Mouse (Mus musculus): Measurements from ENCODE around the gene Mypn. TPM values are rescaled to one million over a fixed set of nuclear protein-coding genes. Genes with fewer than 3 reads are reported as not detected.

The Mypn gene
- total RNA-seq, 4 experiments from 2014 or later, result 99.8 to 126 (median 104) TPM

DNA sequence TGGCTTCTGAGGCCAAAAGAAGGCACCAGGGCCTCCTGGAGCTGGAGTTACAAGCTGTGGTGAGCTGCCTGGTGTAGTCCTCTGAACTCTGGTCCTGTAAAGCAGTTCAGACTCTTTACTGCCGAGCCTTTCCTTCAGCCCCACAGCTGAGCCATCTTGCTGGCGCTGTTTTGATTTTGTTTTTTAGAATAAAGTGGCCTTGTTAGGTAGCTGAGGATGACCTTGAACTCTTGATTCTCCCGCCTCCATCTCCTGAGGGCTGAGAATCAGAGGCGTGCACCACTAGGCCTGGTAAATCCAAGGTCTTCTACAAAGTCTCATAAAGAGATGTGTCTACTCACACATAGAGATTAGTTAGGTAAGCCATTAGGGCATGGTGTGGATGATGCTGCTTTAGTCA is 49.0 kb downstream of the Mypn start:
- DNase-seq (ENCODE audit: low spot score), result no peak

DNA sequence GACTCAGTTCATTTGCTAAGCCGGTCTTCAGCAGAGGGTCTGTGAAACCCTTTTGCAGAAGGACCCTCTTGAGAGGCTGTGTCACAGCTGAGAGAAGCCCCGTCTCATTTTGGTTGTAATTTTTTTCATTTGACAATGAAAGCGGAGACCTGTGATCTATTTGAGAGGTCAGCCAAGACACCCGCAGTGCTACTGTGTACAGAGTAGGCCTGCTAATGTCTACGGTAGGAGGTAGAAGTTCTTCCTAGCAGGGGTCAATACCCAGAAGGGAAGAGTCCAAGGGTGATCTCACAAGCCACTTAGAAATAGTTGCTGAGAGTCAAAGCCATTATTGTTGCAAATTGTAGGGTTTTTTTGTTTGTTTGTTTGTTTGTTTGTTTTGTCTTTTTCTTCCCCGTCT is 49.5 kb downstream of the Mypn start:
- DNase-seq (ENCODE audit: low spot score), result no peak

DNA sequence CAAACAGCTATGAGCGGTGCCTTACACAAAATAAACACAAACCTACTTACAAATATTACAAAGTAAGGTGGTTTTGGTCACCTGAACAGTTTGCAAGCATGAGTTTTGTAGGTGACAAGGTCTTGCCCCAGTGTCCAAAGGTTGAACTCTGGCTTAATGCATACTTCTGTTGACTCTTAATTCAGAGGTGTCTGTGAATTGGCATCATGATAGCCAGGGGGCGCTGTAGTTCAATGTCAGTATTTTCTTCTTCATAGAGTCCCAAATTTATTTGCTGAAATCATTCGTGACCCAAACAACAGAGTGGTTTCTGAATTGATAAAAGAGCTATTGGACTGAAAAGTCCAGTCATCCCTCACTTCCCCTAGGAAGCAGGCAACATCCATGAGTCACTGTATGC is 50.2 kb downstream of the Mypn start:
- DNase-seq (ENCODE audit: low spot score), result peak; percentile 67

DNA sequence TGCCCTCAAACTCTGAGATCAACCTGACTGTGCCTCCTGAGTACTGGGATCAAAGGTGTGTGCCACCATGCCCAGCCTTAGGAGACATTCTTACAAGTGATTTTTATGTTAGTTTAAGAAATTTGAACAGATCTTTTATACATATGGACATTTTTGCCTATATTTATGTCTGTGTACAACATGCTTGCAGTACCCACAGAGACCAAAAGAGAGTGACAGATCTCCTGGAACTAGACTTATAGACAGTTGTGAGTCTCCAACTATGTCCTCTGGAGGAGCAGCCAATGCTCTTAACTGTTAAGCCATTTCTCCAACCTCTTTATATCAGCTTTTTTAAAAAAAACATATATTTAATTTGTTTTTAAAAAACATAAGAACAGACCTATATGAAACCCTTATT is 51.4 kb downstream of the Mypn start:
- no peak for DNase-seq (ENCODE audit: low spot score)

DNA sequence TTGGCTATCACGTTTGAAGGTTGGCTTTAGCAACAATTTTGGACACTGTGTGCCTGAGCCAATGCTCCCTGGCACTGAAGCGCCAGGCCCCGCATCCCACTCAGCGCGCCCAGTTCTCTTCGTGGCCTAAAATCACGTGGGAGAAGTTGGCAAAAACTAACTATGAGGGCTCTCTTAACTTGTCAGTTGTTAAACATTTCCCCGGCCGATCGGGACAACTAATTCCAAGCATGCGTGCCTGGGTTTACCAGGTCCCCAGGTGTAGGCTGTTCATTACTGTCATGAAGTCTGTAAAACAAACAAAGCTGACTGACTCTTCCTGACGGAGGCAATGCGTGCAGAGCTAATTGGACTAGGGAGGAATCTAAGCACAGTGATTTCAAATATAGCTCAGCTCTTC is 61.1 kb downstream of the Mypn start:
- no peak for DNase-seq (ENCODE audit: low spot score)

DNA sequence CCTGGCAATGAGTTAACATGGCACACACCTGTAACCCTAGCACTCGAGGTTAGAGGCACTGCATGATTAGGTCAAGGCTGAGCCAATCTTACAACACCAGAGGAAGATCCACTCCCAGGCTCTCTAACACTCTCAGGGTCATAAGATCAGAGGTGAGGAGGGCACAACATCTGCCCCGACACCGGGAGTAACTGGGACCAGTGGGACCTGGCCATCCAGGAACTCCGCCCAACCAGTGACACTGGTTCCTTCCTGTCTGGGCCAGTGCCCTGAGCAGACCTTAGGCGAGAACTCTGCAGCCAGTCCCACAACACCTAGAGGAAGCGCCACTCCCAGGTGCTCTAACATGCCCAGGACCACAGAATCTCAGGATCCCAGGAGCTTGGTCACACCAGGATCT is 67.3 kb downstream of the Mypn start:
- DNase-seq (ENCODE audit: low spot score), result no peak

DNA sequence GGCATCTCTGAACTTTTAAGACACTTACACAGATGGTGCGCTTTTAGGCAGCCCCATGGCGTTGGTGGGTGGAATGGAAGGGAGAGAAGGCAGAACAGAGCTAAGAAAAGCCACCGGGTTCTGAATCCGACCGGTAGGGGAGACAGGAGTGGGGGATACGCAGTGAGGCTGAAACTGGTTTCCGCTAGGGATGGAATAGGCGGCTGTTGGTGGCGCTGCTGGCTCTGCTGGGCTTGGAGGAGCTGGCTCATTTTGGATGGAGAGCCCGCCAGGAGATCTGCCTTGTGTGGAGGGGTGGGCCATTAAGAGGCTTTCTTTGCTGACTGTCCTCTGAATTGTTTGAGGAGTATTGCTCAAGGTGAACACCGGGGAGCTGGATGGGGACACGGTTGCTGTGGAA is 68.1 kb downstream of the Mypn start:
- DNase-seq (ENCODE audit: low spot score), result no peak

DNA sequence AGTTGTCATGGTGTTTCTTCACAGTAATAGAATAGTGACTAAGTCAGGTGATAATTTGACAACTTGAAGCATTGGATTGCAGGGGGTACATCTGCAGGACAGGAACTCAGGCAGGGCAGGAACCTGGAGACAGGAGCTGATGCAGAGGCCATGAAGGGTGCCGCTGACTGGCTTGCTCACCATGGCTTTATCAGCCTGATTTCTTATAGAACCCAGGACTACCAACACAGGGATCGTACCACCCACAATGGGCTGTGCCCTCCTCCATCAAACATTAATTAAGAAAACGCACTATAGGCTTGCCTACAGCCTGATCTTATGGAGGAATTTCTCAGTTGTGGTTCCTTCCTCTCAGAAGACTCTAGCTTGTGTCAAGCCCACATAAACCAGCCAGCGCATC is 70.4 kb downstream of the Mypn start:
- no peak for DNase-seq (ENCODE audit: low spot score)

DNA sequence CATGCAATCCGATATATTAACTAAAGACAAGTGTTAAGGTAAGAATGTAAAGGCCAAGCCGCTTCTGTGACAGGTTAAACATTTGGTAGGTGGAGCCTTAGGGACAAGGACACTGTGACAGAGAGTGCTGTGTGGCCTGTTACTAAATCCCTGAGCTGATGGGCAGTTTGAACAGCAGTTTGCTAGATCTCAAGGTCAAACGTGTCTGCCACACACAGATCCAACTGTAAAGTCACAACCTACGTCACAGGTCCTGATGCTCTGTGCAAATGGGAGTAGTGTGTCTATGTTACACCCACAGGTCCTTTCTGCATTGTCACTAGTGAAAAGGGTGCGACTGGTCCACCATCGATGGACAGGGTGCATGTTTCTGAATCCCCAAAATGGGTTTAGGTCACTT is 71.4 kb downstream of the Mypn start:
- DNase-seq (ENCODE audit: low spot score), result no peak

DNA sequence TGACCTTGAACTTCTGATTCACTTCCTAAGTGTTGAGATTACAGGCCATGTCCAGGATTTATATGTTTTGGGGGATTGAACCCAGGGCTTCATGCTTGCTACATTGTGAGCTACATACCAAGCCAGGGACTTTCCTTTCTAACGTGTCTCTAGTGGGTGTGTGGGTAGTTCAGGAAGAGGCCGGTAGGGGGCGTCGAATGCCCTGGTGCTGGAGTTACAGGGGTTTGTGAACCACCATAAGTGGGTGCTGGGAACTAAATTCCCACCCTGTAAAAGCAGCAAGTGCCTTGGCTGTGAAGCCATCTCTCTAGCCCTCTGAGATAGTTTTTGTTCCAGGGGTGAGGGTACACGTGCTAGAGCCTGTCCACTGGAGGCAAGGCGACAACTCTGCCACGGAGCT is 73.3 kb downstream of the Mypn start:
- no peak for DNase-seq (ENCODE audit: low spot score)

DNA sequence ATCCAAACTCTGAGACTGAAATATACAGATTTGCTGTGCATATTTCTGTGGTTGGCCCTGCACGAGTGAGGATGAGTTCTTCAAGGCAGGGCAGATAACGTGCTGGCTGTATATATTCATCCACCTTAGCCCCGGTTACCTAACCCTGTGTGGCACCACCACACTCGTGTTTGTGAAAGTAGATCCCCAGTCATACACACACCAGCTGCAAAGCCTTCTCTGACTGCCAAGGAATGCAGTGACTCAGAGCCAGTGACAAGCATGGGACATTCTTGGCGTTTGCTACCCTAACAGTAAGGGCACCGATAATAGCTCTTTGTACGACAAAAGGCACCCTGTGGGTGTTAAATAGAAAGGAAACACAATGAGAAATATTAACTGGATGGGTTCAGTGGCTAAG is 75.5 kb downstream of the Mypn start:
- peak; percentile 64 for DNase-seq (ENCODE audit: low spot score)

DNA sequence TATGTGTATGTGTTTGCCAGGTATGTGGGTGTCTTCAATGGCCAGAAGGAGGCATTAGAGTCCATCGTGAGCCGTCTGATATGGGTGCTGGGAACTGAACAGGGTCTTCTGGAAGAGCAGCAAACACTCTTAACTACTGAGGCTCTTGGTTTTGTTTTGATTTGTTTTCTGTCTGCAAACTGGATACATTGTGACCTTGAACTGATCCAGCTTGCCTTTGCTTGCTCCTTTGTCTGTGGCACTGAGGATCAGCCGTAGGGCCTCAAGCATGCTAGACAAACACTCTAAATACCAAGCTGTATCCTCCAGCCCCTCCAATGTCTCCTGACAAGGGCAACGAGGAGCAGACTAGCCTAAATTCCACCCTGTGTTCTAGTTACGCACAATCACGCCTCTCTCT is 76.6 kb downstream of the Mypn start:
- no peak for DNase-seq (ENCODE audit: low spot score)

DNA sequence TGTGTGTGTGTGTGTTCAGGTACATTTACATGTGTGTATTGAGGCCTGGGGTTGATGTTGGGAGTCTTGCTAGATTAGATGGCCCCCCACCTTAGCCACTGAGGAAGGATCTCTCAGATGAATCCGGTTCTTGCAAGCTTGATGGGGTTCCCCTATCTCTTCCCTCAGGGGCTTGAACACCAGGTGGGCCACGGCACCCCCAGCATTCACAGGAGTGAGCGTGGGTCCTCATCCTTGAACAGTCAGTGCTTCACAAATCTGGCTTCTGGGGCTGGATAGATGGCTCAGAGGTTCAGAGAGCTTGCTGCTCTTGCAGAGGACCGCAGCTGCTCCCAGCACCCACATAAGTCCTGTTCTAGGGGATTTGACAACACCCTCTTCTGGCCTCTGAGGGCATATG is 77.6 kb downstream of the Mypn start:
- no peak for DNase-seq (ENCODE audit: low spot score)

DNA sequence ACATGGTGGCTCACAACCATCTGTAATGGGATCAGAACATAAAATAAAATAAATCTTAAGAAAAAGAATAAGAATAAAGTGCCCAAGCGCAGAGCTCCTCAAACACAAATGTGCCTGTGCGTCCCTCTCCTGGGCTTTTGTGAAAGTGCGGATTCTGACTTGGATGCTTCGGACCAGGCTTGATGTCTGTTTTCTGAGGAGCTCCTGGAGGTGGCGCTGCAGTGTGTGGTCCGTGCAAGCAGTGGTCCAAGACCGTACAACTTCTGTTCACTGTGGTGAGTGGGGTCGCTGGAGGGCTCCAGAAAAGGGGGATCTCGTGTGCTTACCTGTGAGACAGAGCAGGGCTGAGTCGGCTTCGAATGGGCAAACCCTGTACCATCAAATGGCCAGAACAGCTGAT is 78.4 kb downstream of the Mypn start:
- DNase-seq (ENCODE audit: low spot score), result no peak

DNA sequence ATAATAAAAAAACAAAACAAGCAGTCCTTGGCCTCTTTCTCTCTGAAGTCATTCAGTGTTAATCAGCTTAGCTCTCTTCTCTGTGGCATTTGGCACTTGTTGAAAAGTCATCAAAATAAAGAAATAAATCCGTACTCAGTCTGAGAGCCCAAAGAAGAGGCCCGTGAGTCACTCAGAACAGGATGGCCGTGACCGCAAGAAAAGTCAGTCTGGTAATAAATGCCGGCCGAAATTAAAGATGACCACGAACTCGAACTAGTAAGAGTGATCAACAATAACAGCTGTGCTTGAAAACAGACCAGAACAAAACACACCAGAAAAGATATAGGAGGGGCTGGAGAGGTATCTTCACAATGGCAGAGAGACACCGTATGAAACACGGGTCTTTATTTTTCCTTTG is 79.7 kb downstream of the Mypn start:
- no peak for DNase-seq (ENCODE audit: low spot score)

DNA sequence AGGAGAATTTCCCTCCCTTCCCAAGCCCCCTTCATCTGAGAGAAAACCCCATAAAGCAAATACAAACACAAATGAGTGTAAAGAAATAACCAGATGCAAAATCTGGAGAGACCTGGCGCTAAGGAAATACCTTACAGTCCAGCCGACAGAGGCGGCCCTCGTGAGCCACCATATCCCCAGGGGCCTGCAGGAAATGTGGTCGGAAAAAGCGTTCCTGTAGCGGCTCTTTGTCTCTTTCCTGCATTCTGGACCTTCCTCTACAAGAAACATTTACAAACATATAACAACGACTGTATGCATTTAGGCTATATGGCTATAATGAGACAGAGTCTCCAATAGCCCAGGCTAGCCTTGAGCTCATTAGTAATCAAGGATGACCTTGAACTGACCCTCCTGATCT is 80.6 kb downstream of the Mypn start:
- no peak for DNase-seq (ENCODE audit: low spot score)

DNA sequence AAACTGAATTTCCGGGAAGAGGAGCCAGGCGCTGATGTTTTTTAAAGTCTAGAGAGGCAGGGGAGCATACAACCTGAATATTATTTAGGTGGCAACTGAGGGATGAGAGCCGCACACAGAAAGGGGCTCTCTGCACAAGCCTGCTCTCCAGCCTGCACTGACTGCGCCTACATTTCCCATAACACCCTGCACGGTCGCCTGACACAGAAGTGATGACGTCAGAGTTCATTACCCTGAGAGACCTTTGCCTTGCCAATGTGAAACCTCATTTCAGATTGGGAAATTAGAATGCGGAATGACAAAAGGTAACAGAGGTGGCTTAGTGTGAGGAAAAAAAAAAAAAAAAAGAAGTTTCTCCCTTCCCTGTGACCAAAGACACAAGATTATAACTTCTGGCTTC is 81.2 kb downstream of the Mypn start:
- no peak for DNase-seq (ENCODE audit: low spot score)

DNA sequence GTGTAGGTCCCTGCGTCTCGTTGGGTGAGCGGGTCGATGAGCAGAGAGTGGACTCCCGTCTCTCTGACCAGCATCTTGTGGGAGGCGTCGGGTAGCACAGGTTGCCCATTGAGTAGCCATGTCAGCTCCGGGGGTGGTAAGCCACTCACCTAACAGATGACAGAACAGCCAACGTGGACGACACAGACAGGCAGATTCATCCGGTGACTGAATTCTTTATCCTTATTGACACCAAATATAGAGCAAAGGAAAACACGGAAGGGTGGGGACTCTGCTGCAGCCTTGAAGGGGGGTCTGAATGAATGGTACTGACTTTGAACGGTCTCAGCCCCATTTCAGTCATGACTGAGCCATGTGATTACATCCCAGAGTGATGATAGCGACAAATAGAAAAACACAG is 81.8 kb downstream of the Mypn start:
- DNase-seq (ENCODE audit: low spot score), result no peak

DNA sequence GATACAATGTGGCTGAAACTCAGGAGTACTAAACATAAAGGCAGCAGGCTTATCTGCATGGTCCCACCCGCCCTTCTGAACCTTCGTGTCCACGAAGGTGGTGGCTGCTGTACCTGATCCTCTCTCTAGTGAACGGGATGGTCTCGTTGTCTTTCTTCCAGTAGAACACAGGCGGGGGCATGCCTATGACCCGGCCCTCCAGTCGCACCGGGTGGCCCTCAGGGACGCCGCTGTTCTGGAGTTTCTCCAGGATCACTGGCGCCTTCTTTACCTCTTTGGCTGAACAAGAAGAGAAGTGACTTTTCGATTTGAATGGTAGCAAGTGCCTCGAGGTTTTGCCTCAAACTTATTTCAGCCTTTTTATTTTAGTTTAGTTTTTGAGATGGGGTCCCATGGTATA is 83.8 kb downstream of the Mypn start:
- no peak for DNase-seq (ENCODE audit: low spot score)

DNA sequence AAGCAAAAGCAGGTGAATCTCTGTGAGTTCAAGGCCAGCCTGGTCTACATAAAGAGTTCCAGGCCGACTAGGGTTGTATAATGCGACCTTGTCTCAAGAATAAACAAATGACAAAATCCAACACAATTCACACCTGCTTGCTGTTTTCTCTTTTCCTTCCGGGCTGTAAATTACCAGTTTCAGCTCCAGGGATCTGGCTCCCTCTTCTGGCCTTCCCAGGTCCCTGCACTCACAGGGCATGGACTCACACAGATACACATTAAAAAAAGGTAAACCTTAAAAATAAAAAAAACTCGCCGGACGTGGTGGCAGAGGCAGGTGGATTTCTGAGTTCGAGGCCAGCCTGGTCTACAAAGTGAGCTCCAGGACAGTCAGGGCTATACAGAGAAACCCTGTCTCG is 86.2 kb downstream of the Mypn start:
- no peak for DNase-seq (ENCODE audit: low spot score)

DNA sequence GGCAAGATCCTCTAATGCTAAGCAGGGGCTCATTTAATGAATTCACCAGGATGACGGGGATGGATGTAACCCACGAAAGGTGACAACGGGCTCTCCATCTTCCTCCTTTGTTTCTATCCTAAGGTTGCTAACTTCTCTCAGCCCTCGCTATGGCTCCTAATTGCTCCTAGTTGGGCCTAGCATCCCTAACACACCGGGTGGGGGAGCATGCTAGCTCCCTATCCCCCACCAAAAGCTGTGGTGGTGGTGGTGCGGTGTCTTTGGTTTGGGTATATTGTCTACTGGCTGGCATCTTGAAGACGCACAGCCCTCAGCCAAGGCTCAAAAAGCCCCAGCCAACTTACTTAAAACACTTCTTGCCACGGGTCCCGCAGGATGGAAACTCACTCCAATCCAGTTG is 87.4 kb downstream of the Mypn start:
- DNase-seq (ENCODE audit: low spot score), result no peak

DNA sequence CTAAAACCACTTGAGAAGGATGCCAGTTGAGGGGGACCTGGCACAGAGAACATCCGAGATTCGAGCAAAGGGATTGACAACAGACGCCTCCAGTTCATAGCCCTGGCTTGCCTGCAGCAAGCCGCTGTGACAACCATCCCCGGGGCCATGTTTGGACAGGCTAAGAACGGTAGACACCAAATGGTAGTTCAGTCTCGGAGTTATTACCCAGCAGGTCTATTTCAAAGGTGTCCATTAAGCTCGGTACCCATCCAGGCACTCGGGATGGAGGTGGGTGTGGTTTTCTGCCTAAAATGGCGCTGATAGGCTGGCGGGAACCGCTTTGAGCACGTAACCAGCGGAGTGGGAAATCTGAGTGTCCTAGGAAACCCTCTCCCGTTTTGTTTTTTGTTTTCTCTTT is 87.9 kb downstream of the Mypn start:
- DNase-seq (ENCODE audit: low spot score), result no peak

DNA sequence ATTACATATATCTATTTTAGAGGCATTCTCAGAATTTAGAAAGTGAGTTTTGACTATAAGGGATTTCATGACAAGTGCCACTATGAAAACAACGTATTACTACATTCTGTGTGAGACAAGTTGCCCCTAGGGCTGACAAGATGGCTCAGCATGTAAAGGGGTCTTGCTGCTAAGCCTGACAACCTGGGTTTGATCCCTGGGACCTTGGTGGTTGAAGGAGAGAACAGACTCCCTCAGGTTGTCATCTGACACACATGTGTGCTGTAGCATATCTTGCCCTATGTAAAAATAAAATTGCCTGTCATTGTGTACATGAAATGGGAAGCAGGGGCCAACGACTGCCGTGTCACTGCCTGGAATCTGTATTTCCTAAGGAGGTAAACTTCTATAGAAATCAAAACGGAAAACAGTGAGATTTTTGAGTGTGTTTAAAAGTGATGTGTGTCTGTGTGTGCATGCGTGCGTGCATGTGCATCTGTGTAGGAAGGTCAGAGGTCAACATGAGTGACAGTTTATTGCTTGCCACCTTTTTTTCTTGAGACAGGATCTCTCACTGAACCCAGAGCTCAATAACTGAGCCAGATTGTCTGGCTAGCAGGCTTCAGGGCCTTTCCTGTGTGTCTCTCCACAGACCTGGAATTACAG is 89.9 kb downstream of the Mypn start:
- DNase-seq (ENCODE audit: low spot score), result no peak

DNA sequence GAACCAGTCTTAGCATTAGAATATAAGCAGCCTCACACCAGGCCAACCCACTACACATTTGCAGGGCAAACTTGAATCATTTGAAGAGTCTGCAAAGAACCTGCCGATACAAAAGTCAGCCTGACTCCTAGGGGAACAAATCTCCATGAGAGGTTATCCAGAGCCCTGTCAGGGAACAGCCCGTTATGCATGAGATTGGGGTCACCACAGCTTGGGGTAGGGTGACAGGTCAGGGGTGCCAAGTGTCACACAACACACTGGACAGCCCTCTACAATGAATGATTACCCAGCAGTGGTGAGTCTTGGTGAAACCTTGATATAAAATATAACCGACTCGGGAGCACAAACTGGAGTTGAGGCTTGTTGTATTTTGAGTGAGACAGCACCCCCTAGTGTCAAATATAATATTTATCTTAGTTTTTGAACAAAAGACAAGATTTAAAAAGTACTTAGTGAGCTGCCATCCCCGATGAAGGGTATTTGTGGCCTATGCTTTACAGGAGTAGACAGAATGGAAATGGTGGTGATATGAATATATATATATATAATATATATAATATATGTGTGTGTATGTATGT is 90.6 kb downstream of the Mypn start:
- no peak for DNase-seq (ENCODE audit: low spot score)

Data from heart, adult 8-10 months (tissue).